ENCODE assay signal across 8 mouse cellular contexts in genomic region chr7:118533178-118533578, GRCm38 (mm10). TPM values are rescaled to one million over a fixed set of nuclear protein-coding genes. Genes with fewer than 3 reads are reported as not detected.
DNase-seq lines count a peak whose midpoint lies in the region; TF ChIP-seq lines count a peak whose summit lies in the region.

Coq7 (minus strand) TSS chr7:118533356.

- WGBS in spleen, adult 2 months = under 1% methylated on average over 31 of the region's 31 CpGs
- under 1% methylated on average over 31 of the region's 31 CpGs for WGBS in macrophage (ENCODE audit: missing documents)

- peak within 1 kb of the TSS; percentile 98 for H3K27ac ChIP-seq in spleen, adult 2 months (ENCODE audit: insufficient read depth, low read length)
- H3K27ac ChIP-seq in left cerebral cortex, adult 2 months = peak within 1 kb of the TSS; percentile 100
- H3K27ac ChIP-seq in macrophage = peak within 1 kb of the TSS; percentile 64

- no peaks in the 10 kb centered on the region for H3K4me1 ChIP-seq in spleen, adult 2 months (ENCODE audit: control insufficient read depth, insufficient read depth, insufficient read length)

- peak within 1 kb of the TSS; percentile 94 for H3K4me3 ChIP-seq in spleen, adult 2 months (ENCODE audit: extremely low read depth, insufficient read depth, insufficient read length)
- peak within 1 kb of the TSS; percentile 78 for H3K4me3 ChIP-seq in left cerebral cortex, adult 2 months
- peak within 1 kb of the TSS; percentile 62 for H3K4me3 ChIP-seq in macrophage (ENCODE audit: inconsistent target)

- TF ChIP-seq POLR2A in spleen, adult 2 months (IDR thresholded peaks at IDR 0.05; ENCODE audit: low read depth, low read length) = peak; percentile 42

- no peaks in the 10 kb centered on the region for H3K27me3 ChIP-seq in spleen, adult 2 months (ENCODE audit: control insufficient read depth, insufficient read depth, low read length)

- no peak for TF ChIP-seq CTCF in spleen, adult 2 months (IDR thresholded peaks at IDR 0.05; ENCODE audit: extremely low read depth, insufficient read depth, insufficient read length, insufficient replicate concordance)
- no peak for TF ChIP-seq CTCF in left cerebral cortex, adult 2 months (IDR thresholded peaks at IDR 0.05)

- no peaks in the 10 kb centered on the region for H3K79me2 ChIP-seq in macrophage (ENCODE audit: inconsistent target)

- DNase-seq in spleen, adult 2 months (ENCODE audit: low read depth in 1 of 2, low spot score in 2 of 2) = peak; percentile 89 to 99
- no peak for DNase-seq in spleen, adult 12 weeks (ENCODE audit: low spot score)
- peak; percentile 100 for DNase-seq in embryo, embryonic 10.5 days (ENCODE audit: low spot score)
- no peak for DNase-seq in gastrocnemius, postnatal 10 days
- DNase-seq in hindlimb bud, embryonic 11.5 days (ENCODE audit: extremely low spot score, low read depth, low spot score) = peak; percentile 100
- peak; percentile 91 to 94 for DNase-seq in left cerebral cortex, adult 2 months (ENCODE audit: extremely low spot score in 1 of 2, low spot score in 2 of 2)
- peak; percentile 99 for DNase-seq in retina, postnatal 7 days (ENCODE audit: low read depth, low spot score)

- intact Hi-C loops in left cerebral cortex, adult 2 months (cut with DNase I) = loop anchor here (2.0 to 5.0 kb wide), 3 partner anchors 62 to 416 kb away; partner anchors contain the start of genes Rps15a and Smg1

- no peaks in the 10 kb centered on the region for H3K36me3 ChIP-seq in spleen, adult 2 months (ENCODE audit: control insufficient read depth, insufficient read depth, low read length)
- no peaks in the 10 kb centered on the region for H3K36me3 ChIP-seq in macrophage (ENCODE audit: inconsistent target)

RNA-seq across cellular contexts. Expression of gene Coq7, which starts in this region (rescaled TPM):
- polyA plus RNA-seq in spleen, adult 2 months (2012; rRNA removed) = 10.9 and 13.2 TPM in 2 replicates
- total RNA-seq in gastrocnemius, postnatal 10 days (2021) = 10 to 100 TPM; 61.9 to 80.5 TPM
- 10 to 100 TPM; 34.8 to 35.6 TPM for total RNA-seq in left cerebral cortex, adult 2 months (2021)
- total RNA-seq in macrophage (2018; cell fraction: chromatin; rRNA removed) = 10 to 100 TPM in 10 of 26 experiments, 1 to 10 TPM in 16; 1.4 to 15.2 (median 7.2) TPM
- total RNA-seq in macrophage (2018; cell fraction: cytosol; rRNA removed) = 10 to 100 TPM; 15.8 to 32.6 (median 23.7) TPM
- total RNA-seq in macrophage (2018; cell fraction: nucleus; rRNA removed) = 10 to 100 TPM in 13 of 26 experiments, 1 to 10 TPM in 13; 2.4 to 19.7 (median 9.8) TPM
- polyA plus RNA-seq in macrophage (2018) = 12.6 to 42.8 TPM (median 37.7 TPM) in 3 replicates

Comparison
In these comparisons a context has a peak if more than half of its experiments do, and no peak if none do; other contexts are left out.
1. DNase-seq: peak in spleen, adult 2 months (2 of 2), embryo, embryonic 10.5 days (single experiment), hindlimb bud, embryonic 11.5 days (single experiment), left cerebral cortex, adult 2 months (2 of 2) and retina, postnatal 7 days (single experiment); none in spleen, adult 12 weeks (single experiment) and gastrocnemius, postnatal 10 days (single experiment).
2. Peak in every context shown above with its lines, with median percentiles within 50 percentile points of each other: H3K27ac ChIP-seq and H3K4me3 ChIP-seq.